Mouse (Mus musculus): ENCODE measurements around the gene Hs1bp3. TPM values are rescaled to one million over a fixed set of nuclear protein-coding genes. Genes with fewer than 3 reads are reported as not detected.

The Hs1bp3 gene
- total RNA-seq, 4 experiments from 2014 or later = 14.4 to 17.1 (median 15.6) TPM

GRCm38 (mm10) chr12:8301011-8301814 lies 12.0 kb upstream of the Hs1bp3 start:
- DNase-seq (ENCODE audit: low spot score in 2 of 2) = no peak

- DNase-seq (ENCODE audit: low spot score in 2 of 2) = no peak
Measured at GRCm38 (mm10) chr12:8301841-8302431, 11.3 kb upstream of the Hs1bp3 start, which contains the start of gene Gdf7. Gene Gdf7, minus strand, starts transcription at chr12:8301954.

- DNase-seq (ENCODE audit: low spot score in 2 of 2) = no peak
Measured at GRCm38 (mm10) chr12:8305258-8305657, 8.0 kb upstream of the Hs1bp3 start.

GRCm38 (mm10) chr12:8306432-8306831 lies 6.8 kb upstream of the Hs1bp3 start:
- DNase-seq (ENCODE audit: low spot score in 2 of 2) = no peak

GRCm38 (mm10) chr12:8306910-8307309 lies 6.3 kb upstream of the Hs1bp3 start:
- DNase-seq (ENCODE audit: low spot score in 2 of 2) = no peak

GRCm38 (mm10) chr12:8310992-8311391 lies 2.2 kb upstream of the Hs1bp3 start:
- DNase-seq (ENCODE audit: low spot score in 2 of 2) = no peak

- DNase-seq (ENCODE audit: low spot score in 2 of 2) = no peak
Measured at GRCm38 (mm10) chr12:8312266-8312665, 966 bp upstream of the Hs1bp3 start.

GRCm38 (mm10) chr12:8313773-8314172 lies 541 bp downstream of the Hs1bp3 start:
- DNase-seq (ENCODE audit: low spot score in 2 of 2) = no peak

- no peak for DNase-seq (ENCODE audit: low spot score in 2 of 2)
Measured at GRCm38 (mm10) chr12:8316541-8316940, 3.3 kb downstream of the Hs1bp3 start.

- DNase-seq (ENCODE audit: low spot score in 2 of 2) = peak; percentile 64 to 79
Measured at GRCm38 (mm10) chr12:8320084-8320713, 7.0 kb downstream of the Hs1bp3 start.

GRCm38 (mm10) chr12:8321506-8321905 lies 8.3 kb downstream of the Hs1bp3 start:
- DNase-seq (ENCODE audit: low spot score in 2 of 2) = no peak

GRCm38 (mm10) chr12:8324086-8324485 lies 10.9 kb downstream of the Hs1bp3 start:
- DNase-seq (ENCODE audit: low spot score in 2 of 2) = no peak

- no peak for DNase-seq (ENCODE audit: low spot score in 2 of 2)
Measured at GRCm38 (mm10) chr12:8325245-8325942, 12.2 kb downstream of the Hs1bp3 start.

GRCm38 (mm10) chr12:8325943-8326522 lies 12.8 kb downstream of the Hs1bp3 start:
- DNase-seq (ENCODE audit: low spot score in 2 of 2) = peak in 1 of 2 experiments; percentile 75

- peak; percentile 88 to 98 for DNase-seq (ENCODE audit: low spot score in 2 of 2)
Measured at GRCm38 (mm10) chr12:8326825-8327674, 13.8 kb downstream of the Hs1bp3 start.

GRCm38 (mm10) chr12:8327675-8328053 lies 14.4 kb downstream of the Hs1bp3 start:
- no peak for DNase-seq (ENCODE audit: low spot score in 2 of 2)

- no peak for DNase-seq (ENCODE audit: low spot score in 2 of 2)
Measured at GRCm38 (mm10) chr12:8329236-8329635, 16.0 kb downstream of the Hs1bp3 start.

- DNase-seq (ENCODE audit: low spot score in 2 of 2) = no peak
Measured at GRCm38 (mm10) chr12:8331489-8332173, 18.4 kb downstream of the Hs1bp3 start.

- DNase-seq (ENCODE audit: low spot score in 2 of 2) = no peak
Measured at GRCm38 (mm10) chr12:8332174-8332542, 18.9 kb downstream of the Hs1bp3 start.

- no peak for DNase-seq (ENCODE audit: low spot score in 2 of 2)
Measured at GRCm38 (mm10) chr12:8333617-8334016, 20.4 kb downstream of the Hs1bp3 start.

Measured in left cerebral cortex, adult 8-10 months (tissue).